Mouse (Mus musculus) embryonic facial prominence, embryonic 10.5 days (tissue): ENCODE measurements around the gene Nrd1. TPM values are rescaled to one million over a fixed set of nuclear protein-coding genes. Genes with fewer than 3 reads are reported as not detected.

Experiments used
- DNase-seq: peaks from one replicate; pipeline ENCODE4 v3.0.0-alpha.2; 2017; ENCODE audit warnings: low spot score
- H3K27ac ChIP-seq: fragments of 300-500 bp; sonication (generic); replicated peaks from 2 replicates; pipeline ENCODE4 v1.5.1; 2016; ENCODE audit warnings: mild to moderate bottlenecking
- H3K27me3 ChIP-seq: fragments of 300-500 bp; sonication (generic); replicated peaks from 2 replicates; pipeline ENCODE4 v1.6.1; 2016; ENCODE audit warnings: low read depth, mild to moderate bottlenecking; ENCODE audit not compliant: poor library complexity, severe bottlenecking
- H3K36me3 ChIP-seq: fragments of 300-500 bp; sonication (generic); replicated peaks from 2 replicates; pipeline ENCODE4 v1.6.1; 2016; ENCODE audit warnings: mild to moderate bottlenecking, moderate library complexity
- H3K4me1 ChIP-seq: fragments of 300-500 bp; sonication (generic); 2 replicates; pipeline ENCODE4 v1.6.1; 2016
- H3K4me3 ChIP-seq: fragments of 300-500 bp; sonication (generic); 2 replicates; pipeline ENCODE4 v1.5.1; 2016; ENCODE audit warnings: mild to moderate bottlenecking, moderate library complexity
- H3K9me3 ChIP-seq: fragments of 300-500 bp; sonication (generic); 2 replicates; pipeline ENCODE4 v1.6.1; 2016; ENCODE audit warnings: mild to moderate bottlenecking
- WGBS: fragments of 180-500 bp; shearing (Covaris S2); methylation state at CpG from one replicate; pipeline ENCODE4 v1.1.7; 2016; 5-methylcytosine and 5-hydroxymethylcytosine counted together
- polyA plus RNA-seq: library from polyadenylated mRNA; unstranded; fragments of >200 nt; fragmentation: Nextera tagmentation; extraction: Ambion mirVana; gene quantifications from 2 replicates; pipeline ENCODE4 v1.2.1, GENCODE M21; 2016

The Nrd1 gene
- polyA plus RNA-seq, 1 experiment from 2014 or later = 78.6 TPM

DNA sequence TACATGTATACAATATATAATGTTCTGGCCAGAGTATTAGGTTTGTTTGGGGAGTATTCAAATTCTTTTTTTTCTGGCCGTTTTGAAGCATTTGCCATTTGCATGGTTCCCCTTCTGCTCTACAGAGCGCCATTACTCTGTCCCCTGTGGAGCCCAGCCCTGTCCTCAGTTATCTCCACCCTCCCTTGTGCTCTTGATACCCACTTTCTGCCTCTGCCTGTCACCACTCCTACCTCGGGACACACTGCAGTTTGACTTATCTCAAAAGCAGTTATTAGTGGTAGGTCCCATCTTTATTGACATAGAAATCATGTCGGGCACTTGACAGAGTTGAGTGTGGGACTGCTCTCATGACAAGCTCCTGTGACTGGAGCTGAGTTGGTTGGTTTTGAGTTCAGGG, 42.3 kb downstream of the Nrd1 start:
- no peak overlapping the region for H3K27ac ChIP-seq
- H3K4me3 ChIP-seq = no peak overlapping the region
- no peaks in the 10 kb centered on the region for H3K9me3 ChIP-seq
- H3K36me3 ChIP-seq = peaks cover 97% of the 10 kb centered on the region
- DNase-seq = no peak
- WGBS = 90% methylated on average over 4 of the region's 4 CpGs
- H3K27me3 ChIP-seq = no peaks in the 10 kb centered on the region
- no peaks in the 10 kb centered on the region for H3K4me1 ChIP-seq

DNA sequence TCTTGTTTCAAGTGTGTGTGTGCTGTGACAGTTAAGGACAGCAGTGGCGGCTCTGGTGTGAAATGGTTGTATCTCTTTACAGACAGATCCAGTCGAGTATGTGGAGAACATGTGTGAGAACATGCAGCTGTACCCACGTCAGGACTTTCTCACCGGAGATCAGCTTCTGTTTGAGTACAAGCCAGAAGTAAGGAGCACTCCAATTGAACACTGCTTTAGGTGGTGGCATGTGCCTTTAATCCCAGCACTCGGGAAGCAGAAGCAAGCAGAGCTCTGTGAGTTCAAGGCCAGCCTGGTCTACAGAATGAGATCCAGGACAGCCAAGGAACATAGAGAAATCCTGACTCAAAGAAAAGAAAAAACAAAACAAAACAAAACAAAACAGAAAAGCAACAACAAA, 42.8 kb downstream of the Nrd1 start:
- DNase-seq = no peak
- H3K4me3 ChIP-seq = no peak overlapping the region
- no peaks in the 10 kb centered on the region for H3K9me3 ChIP-seq
- H3K36me3 ChIP-seq = peaks cover 97% of the 10 kb centered on the region
- 83% methylated on average over 5 of the region's 5 CpGs for WGBS
- H3K27me3 ChIP-seq = no peaks in the 10 kb centered on the region
- no peak overlapping the region for H3K27ac ChIP-seq
- H3K4me1 ChIP-seq = no peaks in the 10 kb centered on the region

DNA sequence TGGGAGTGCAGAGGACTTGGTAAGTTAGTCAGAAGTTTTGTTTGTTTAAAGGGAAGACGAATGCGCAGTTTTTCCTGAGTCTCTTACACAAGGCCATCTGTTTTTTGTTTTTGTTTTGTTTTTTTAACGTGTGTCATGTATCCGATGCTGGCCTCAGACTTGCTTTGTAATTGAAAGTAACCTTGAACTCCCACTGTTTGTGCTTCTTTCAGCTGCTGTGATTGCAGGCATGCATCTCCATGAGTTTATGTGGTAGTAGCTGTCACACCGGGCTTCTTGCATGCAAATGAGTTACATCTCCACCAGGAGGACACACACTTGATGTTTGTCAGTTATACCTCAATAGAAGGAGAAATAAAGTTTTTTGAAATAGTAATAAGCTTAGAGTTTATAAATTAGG, 43.3 kb downstream of the Nrd1 start:
- 81% methylated on average over 5 of the region's 5 CpGs for WGBS
- Histone ChIP-seq H3K4me3 (no peak overlapping the region), H3K27ac (no peak overlapping the region), H3K36me3 (peaks cover 97% of the 10 kb centered on the region), H3K27me3 (no peaks in the 10 kb centered on the region), H3K9me3 (no peaks in the 10 kb centered on the region), H3K4me1 (no peaks in the 10 kb centered on the region)
- no peak for DNase-seq

DNA sequence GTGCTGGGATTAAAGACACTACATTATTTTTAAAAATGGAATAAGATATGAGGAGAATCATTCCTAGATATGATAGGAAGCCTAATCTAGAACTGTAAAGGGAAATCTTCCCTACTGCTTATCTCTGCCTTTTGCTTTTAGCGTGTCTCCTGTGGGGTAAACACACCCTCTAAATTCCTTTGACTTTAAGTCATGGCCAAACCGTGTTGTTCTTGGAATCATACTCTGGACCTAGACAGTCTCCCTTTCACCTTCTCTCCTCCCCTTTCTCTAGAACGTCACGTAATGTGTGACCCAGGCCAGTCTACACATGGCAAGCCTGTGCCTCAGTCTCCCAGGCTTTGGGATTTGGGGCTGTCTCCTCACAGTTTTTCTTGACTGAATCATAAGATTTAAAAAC, 47.8 kb downstream of the Nrd1 start:
- 84% methylated on average over 4 of the region's 4 CpGs for WGBS
- peaks cover 94% of the 10 kb centered on the region for H3K36me3 ChIP-seq

DNA sequence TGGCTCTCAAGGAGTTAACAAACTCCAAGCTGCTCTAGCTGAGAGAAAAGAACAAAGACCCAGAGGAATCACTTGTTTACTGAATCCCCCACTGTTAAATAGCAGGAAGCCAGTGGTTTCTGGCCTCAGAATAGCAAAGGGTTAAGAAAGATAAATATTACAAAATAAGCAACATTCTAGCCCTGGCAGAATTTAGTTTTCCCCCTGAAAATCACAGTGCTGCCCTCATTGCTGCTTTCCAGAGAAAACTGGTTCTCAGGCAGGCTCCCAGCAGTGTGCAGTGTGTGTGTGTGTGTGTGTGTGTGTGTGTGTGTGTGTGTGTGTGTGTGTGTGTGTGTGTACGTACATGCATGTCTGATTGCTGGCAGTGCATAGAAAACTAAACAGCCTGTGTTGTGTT, 51.8 kb downstream of the Nrd1 start:
- Histone ChIP-seq H3K36me3 (peaks cover 96% of the 10 kb centered on the region), H3K4me3 (no peak overlapping the region), H3K27ac (no peak overlapping the region), H3K4me1 (no peaks in the 10 kb centered on the region), H3K9me3 (no peaks in the 10 kb centered on the region), H3K27me3 (no peaks in the 10 kb centered on the region)
- no peak for DNase-seq
- 56% methylated on average over 1 of the region's 1 CpGs for WGBS

More for the DNA sequence above, 47.8 kb downstream of the Nrd1 start:
- Histone ChIP-seq H3K4me1 (no peaks in the 10 kb centered on the region), H3K27ac (no peak overlapping the region), H3K9me3 (no peaks in the 10 kb centered on the region), H3K27me3 (no peaks in the 10 kb centered on the region), H3K4me3 (no peak overlapping the region)
- no peak for DNase-seq

DNA sequence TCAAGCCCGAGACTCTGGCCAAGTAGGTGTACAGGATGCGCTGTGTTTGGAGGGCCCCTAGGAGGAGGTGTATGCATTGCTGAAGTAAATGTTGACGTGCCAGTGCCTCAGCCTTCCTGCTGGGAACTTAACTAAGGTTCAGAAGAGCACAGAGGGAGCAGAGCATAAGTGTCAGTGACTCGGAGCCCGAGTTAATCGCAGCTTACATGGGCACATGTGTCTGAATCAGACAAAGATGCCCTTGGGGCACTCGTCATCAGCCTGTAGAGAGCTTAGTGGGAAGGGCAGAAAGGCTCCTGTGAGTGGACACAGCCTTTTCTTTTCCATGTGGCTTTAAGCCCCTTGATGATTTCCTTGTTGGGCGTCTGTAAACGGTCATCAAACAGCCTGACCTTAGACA, 53.5 kb downstream of the Nrd1 start:
- H3K36me3 ChIP-seq = peaks cover 96% of the 10 kb centered on the region
- no peaks in the 10 kb centered on the region for H3K27me3 ChIP-seq
- no peak for DNase-seq
- H3K27ac ChIP-seq = no peak overlapping the region
- H3K9me3 ChIP-seq = no peaks in the 10 kb centered on the region
- no peaks in the 10 kb centered on the region for H3K4me1 ChIP-seq
- WGBS = 81% methylated on average over 9 of the region's 9 CpGs
- H3K4me3 ChIP-seq = no peak overlapping the region

DNA sequence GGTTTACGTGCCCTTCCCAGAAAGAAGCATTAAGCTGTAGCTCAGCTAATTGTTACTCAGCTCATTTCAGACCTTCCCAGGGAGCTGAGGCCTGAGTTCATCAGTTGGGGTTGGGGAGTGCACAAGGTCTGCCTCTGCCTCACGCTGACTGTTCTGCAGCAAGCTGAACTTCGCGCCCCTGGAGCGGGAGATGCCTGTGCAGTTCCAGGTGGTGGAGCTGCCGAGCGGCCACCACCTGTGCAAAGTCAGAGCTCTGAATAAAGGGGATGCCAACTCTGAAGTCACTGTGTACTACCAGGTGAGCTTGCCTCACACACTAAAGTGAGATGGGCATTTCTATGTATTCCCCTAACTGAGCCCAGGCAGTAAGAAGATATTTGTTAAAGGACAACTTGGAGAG, 55.9 kb downstream of the Nrd1 start:
- WGBS = 89% methylated on average over 7 of the region's 7 CpGs
- Histone ChIP-seq H3K36me3 (peaks cover 96% of the 10 kb centered on the region), H3K4me1 (no peaks in the 10 kb centered on the region), H3K27me3 (no peaks in the 10 kb centered on the region), H3K27ac (no peak overlapping the region), H3K9me3 (no peaks in the 10 kb centered on the region), H3K4me3 (no peak overlapping the region)
- no peak for DNase-seq

DNA sequence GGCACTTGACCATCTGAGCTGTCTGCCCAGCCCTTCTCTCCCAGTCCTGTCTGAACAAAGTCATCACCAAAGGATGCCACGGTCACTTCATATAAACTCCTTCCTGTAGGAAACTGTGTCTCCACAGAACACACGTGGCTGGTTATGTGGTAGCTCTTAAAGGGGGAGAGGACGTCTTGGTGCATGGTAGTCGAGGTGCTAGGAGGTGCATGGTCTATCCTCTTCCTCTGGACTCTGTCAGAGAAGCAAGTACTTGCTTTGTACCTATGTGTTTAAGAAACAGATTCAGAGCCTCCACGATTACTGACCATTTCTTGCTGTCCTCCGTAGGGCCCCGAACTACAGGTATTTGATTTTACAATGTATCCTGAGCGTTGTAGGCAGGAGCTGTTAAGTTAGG, 57.2 kb downstream of the Nrd1 start:
- Histone ChIP-seq H3K27ac (no peak overlapping the region), H3K4me1 (no peaks in the 10 kb centered on the region), H3K4me3 (no peak overlapping the region), H3K27me3 (no peaks in the 10 kb centered on the region), H3K9me3 (no peaks in the 10 kb centered on the region), H3K36me3 (peaks cover 96% of the 10 kb centered on the region)
- no peak for DNase-seq
- WGBS = 93% methylated on average over 8 of the region's 8 CpGs

DNA sequence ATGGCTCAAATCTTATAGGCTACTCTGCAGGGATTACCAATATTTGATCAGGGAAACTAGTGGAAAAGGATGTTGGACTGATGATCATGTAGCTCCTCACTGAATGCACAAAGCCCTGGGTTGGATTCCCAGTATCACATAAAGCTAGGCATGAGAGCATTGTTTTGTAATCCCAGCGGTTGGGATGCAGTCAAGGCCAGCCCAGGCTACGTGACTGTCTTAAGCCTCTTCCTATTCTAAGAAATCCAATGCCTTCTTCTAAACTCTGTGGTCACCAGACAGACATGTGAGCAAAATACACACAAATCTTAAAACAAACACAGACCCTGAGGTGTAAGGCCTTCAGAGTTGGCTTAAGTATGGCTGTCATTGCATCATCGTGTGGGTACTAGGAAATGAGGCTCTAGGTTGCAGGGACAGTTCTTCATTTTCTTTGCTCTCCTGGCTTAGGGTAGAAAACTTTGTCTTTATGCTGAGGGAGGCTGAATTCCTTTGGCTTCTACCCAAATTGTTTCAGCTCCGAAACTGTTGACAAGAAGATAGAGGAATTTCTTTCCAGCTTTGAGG, 58.9 kb downstream of the Nrd1 start:
- H3K36me3 ChIP-seq = peaks cover 99% of the 10 kb centered on the region
- H3K4me3 ChIP-seq = no peak overlapping the region
- no peaks in the 10 kb centered on the region for H3K27me3 ChIP-seq
- H3K9me3 ChIP-seq = no peaks in the 10 kb centered on the region
- DNase-seq = no peak
- no peak overlapping the region for H3K27ac ChIP-seq
- WGBS = 91% methylated on average over 4 of the region's 4 CpGs
- H3K4me1 ChIP-seq = no peaks in the 10 kb centered on the region

DNA sequence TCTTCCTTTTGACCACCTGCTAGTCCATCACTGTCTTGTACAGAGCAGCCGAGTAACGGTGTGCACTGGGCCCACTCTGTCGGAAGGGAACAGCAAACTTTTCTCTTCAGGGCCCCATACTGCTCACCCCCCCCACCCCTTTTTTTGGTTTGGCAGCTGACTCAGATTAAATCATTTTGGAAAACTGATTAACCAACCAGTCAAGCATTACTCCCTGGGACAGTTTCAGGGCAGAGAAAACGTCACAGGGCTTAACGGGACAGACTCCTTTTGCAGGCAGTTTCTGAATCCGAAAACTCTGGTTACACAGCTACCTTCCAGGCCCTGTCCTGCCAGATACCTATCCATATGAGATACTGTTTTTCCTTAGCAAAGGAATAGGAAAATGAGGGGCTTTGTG, 64.5 kb downstream of the Nrd1 start:
- Histone ChIP-seq H3K27me3 (no peaks in the 10 kb centered on the region), H3K4me3 (no peak overlapping the region), H3K4me1 (no peaks in the 10 kb centered on the region), H3K27ac (no peak overlapping the region), H3K36me3 (peaks cover 94% of the 10 kb centered on the region), H3K9me3 (no peaks in the 10 kb centered on the region)
- no peak for DNase-seq
- 91% methylated on average over 6 of the region's 6 CpGs for WGBS

DNA sequence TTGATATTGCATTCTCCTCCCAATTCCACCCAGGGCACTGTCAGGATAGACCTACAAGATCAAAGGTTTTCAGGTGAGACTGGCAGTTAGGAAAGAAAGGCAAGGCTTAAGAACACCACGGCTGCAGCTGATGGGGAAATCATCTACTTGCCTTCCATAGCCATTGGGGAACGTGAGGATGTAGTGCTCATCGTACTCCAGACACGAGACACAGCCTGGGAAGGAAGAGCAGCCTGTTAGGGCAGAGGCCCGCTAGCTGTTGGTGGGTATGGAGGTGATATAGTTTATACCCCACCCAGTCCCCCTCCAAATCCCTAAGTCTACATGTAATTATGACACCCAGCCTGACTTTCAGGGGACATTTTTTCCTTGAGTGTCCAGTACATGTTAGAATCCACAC, 65.3 kb downstream of the Nrd1 start:
- Histone ChIP-seq H3K36me3 (peaks cover 94% of the 10 kb centered on the region), H3K4me3 (no peak overlapping the region), H3K4me1 (no peaks in the 10 kb centered on the region), H3K27me3 (no peaks in the 10 kb centered on the region), H3K27ac (no peak overlapping the region), H3K9me3 (no peaks in the 10 kb centered on the region)
- no peak for DNase-seq
- whole genome bisulfite sequencing = 92% methylated on average over 5 of the region's 5 CpGs

DNA sequence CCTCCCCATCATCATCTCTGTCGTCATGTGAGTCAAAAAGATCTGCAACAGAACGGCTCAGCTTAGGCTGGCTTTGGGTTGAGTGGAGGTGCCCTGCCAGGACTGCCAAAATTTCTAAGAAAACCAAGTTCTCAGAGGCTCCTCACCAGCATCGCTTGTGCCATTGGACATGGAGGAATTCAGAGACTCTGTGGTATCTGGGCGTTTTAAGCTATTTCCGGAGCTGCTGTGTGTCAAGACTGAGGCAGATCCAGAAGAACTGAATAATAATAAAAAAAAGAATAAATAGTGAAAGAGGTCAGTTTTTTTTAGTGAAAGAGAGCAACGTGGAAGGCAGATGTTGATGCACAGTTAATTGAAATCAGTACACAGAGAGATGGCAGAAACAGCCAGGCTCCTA, 72.4 kb downstream of the Nrd1 start:
- H3K36me3 ChIP-seq = peaks cover 51% of the 10 kb centered on the region
- peaks cover 3% of the 10 kb centered on the region; the same call in 1 of the 2 replicates for H3K4me1 ChIP-seq
- 90% methylated on average over 6 of the region's 6 CpGs for WGBS
- no peaks in the 10 kb centered on the region for H3K9me3 ChIP-seq
- no peak overlapping the region for H3K27ac ChIP-seq
- H3K4me3 ChIP-seq = no peak overlapping the region
- no peaks in the 10 kb centered on the region for H3K27me3 ChIP-seq
- DNase-seq = no peak

DNA sequence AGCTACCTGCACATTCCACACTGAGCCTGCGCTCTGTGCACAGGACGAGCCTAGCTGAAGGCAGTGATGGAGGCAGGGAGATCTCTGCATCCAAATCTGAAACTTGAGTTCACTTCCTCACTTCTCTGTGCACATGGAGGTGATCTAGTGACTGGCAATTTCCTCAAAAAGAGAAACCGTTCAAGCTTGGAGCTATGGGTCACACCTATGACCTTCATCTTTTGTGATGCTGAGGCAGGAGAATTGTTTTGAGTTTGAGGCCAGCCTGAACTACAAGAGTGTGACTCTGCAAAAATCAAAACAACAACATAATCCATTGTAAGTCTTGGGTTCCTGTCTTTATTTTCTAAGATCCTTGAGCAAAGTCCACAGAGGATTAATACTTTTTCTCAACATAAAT, 72.8 kb downstream of the Nrd1 start:
- no peaks in the 10 kb centered on the region for H3K9me3 ChIP-seq
- no peak for DNase-seq
- H3K27me3 ChIP-seq = no peaks in the 10 kb centered on the region
- peaks cover 3% of the 10 kb centered on the region; the same call in 1 of the 2 replicates for H3K4me1 ChIP-seq
- H3K27ac ChIP-seq = no peak overlapping the region
- H3K36me3 ChIP-seq = peaks cover 51% of the 10 kb centered on the region
- no peak overlapping the region for H3K4me3 ChIP-seq
- WGBS = 86% methylated on average over 3 of the region's 3 CpGs

DNA sequence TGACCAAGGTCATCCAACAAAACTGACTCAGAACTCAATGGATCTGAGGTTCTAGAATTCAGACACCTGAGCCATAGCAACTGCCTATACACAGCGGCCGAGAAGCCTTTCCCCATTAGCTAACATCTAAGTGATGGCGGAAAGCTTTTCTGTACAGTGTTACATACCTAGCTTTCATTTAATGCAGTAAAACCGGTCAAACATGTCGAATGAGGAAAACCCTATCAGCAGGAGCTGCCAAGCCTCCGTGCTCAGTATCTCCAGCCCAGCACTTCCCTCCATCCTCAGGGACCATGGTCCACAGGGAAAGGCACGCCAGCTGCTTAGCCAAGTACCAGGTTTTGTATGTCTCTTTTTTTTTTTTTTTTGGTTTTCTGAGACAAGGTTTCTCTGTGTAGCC, 78.5 kb downstream of the Nrd1 start:
- no peak overlapping the region for H3K27ac ChIP-seq
- H3K9me3 ChIP-seq = no peaks in the 10 kb centered on the region
- H3K27me3 ChIP-seq = no peaks in the 10 kb centered on the region
- DNase-seq = no peak
- H3K4me1 ChIP-seq = peaks cover 5% of the 10 kb centered on the region; the same call in 1 of the 2 replicates
- H3K4me3 ChIP-seq = no peak overlapping the region
- peaks cover 64% of the 10 kb centered on the region for H3K36me3 ChIP-seq
- WGBS = 95% methylated on average over 7 of the region's 7 CpGs
